Mouse (Mus musculus) heart, embryonic 11.5 days (tissue): ENCODE results near the gene Tmco1. TPM values are rescaled to one million over a fixed set of nuclear protein-coding genes. Genes with fewer than 3 reads are reported as not detected.

ENCODE experiments used
- ATAC-seq: fragments of 200-750 bp; cut with Nextera tagmentation; replicated peaks from 2 replicates; pipeline ENCODE4 v1.8.0; 2017; ENCODE audit warnings: moderate library complexity; ENCODE audit not compliant: insufficient number of reproducible peaks, low FRiP score, low TSS enrichment
- H3K27ac ChIP-seq: fragments of 300-500 bp; sonication (generic); 2 replicates; pipeline ENCODE4 v1.5.1; 2014; ENCODE audit warnings: mild to moderate bottlenecking, low read depth, low read length
- H3K27me3 ChIP-seq: fragments of 300-500 bp; sonication (generic); 2 replicates; pipeline ENCODE4 v1.6.1; 2014; ENCODE audit warnings: mild to moderate bottlenecking, low read length, mixed read lengths; ENCODE audit not compliant: control insufficient read depth, insufficient read depth
- H3K36me3 ChIP-seq: fragments of 300-500 bp; sonication (generic); 2 replicates; pipeline ENCODE4 v1.6.1; 2014; ENCODE audit warnings: mild to moderate bottlenecking, low read length, moderate library complexity, mixed read lengths; ENCODE audit not compliant: control insufficient read depth, insufficient read depth
- H3K4me1 ChIP-seq: fragments of 300-500 bp; sonication (generic); 2 replicates; pipeline ENCODE4 v1.6.1; 2014; ENCODE audit warnings: low read length; ENCODE audit not compliant: control insufficient read depth, insufficient read depth
- H3K4me2 ChIP-seq: fragments of 300-500 bp; sonication (generic); 2 replicates; pipeline ENCODE4 v1.6.1; 2014; ENCODE audit warnings: mild to moderate bottlenecking, moderate library complexity
- H3K4me3 ChIP-seq: fragments of 300-500 bp; sonication (generic); 2 replicates; pipeline ENCODE4 v1.5.1; 2014; ENCODE audit warnings: low read depth, low read length
- H3K9ac ChIP-seq: fragments of 300-500 bp; sonication (generic); 2 replicates; pipeline ENCODE4 v1.6.1; 2014; ENCODE audit warnings: mild to moderate bottlenecking, low read depth, low read length, moderate library complexity
- H3K9me3 ChIP-seq: fragments of 300-500 bp; sonication (generic); replicated peaks from 2 replicates; pipeline ENCODE4 v1.6.1; 2016; ENCODE audit warnings: low read length; ENCODE audit not compliant: control insufficient read depth
- WGBS: fragments of 180-500 bp; shearing (Covaris S2); extraction: QIAGEN DNeasy Blood & Tissue Kit; methylation state at CpG from one replicate; pipeline ENCODE4 v1.1.7; 2014; ENCODE audit not compliant: insufficient replicate concordance; 5-methylcytosine and 5-hydroxymethylcytosine counted together
- polyA plus RNA-seq: library from polyadenylated mRNA; unstranded; fragments of >200 nt; fragmentation: Nextera tagmentation; extraction: Ambion mirVana; gene quantifications from 2 replicates; pipeline ENCODE4 v1.2.1, GENCODE M21; 2014

Tmco1 gene
- polyA plus RNA-seq, 1 experiment from 2014 or later: 98.9 TPM

GRCm38 (mm10) chr1:167306451-167307240 is 1.5 kb upstream of the Tmco1 start:
- H3K27me3 ChIP-seq: no peaks in the 10 kb centered on the region
- no peak for ATAC-seq
- H3K27ac ChIP-seq: no peak overlapping the region
- H3K36me3 ChIP-seq: no peaks in the 10 kb centered on the region
- H3K9ac ChIP-seq: no peak overlapping the region
- no peak overlapping the region for H3K4me3 ChIP-seq
- H3K4me1 ChIP-seq: peaks cover 4% of the 10 kb centered on the region; the same call in 1 of the 2 replicates
- H3K4me2 ChIP-seq: no peak overlapping the region
- no peaks in the 10 kb centered on the region for H3K9me3 ChIP-seq
- 67% methylated on average over 5 of the region's 5 CpGs for WGBS

- Histone ChIP-seq H3K4me3 (peak overlapping the region; percentile 92), H3K4me2 (peak overlapping the region; percentile 66), H3K9me3 (no peaks in the 10 kb centered on the region), H3K27ac (no peak overlapping the region), H3K4me1 (peaks cover 4% of the 10 kb centered on the region; the same call in 1 of the 2 replicates), H3K9ac (peak overlapping the region; percentile 99), H3K27me3 (no peaks in the 10 kb centered on the region), H3K36me3 (no peaks in the 10 kb centered on the region)
- no peak for ATAC-seq
- 55% methylated on average over 11 of the region's 11 CpGs for WGBS
These were observed 504 bp upstream of the Tmco1 start for GRCm38 (mm10) chr1:167307674-167308073.

DNA sequence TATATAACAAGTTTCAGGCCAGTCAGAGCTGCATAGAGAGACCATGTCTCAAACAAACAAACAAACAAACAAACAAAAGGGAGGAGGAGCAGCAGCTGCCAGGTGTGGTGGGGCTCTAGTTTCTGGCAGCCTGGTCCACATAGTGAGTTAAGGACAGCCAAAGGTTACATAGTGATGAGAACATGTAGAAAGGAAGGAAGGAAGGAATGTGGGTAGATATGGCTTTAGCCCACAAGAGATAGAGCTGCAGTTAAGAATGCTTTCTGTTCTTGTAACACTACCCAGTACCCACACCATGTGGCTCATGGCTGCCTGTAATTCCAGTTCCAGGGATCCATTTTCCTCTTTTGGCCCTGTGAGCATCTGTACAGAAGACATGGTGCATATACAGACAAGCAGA is 4.2 kb downstream of the Tmco1 start:
- ATAC-seq: no peak

GRCm38 (mm10) chr1:167313220-167313619 is 5.0 kb downstream of the Tmco1 start:
- Histone ChIP-seq H3K4me1 (peaks cover 4% of the 10 kb centered on the region; the same call in 1 of the 2 replicates), H3K36me3 (peaks cover 5% of the 10 kb centered on the region; the same call in 1 of the 2 replicates), H3K9ac (no peak overlapping the region), H3K4me3 (no peak overlapping the region), H3K27ac (no peak overlapping the region), H3K4me2 (no peak overlapping the region), H3K9me3 (no peaks in the 10 kb centered on the region), H3K27me3 (no peaks in the 10 kb centered on the region)
- 86% methylated on average over 4 of the region's 4 CpGs for WGBS
- no peak for ATAC-seq

More for the DNA sequence above, 4.2 kb downstream of the Tmco1 start:
- Histone ChIP-seq H3K4me3 (no peak overlapping the region), H3K27ac (no peak overlapping the region), H3K4me1 (peaks cover 4% of the 10 kb centered on the region; the same call in 1 of the 2 replicates), H3K27me3 (no peaks in the 10 kb centered on the region), H3K36me3 (peaks cover 5% of the 10 kb centered on the region; the same call in 1 of the 2 replicates), H3K9me3 (no peaks in the 10 kb centered on the region), H3K4me2 (no peak overlapping the region), H3K9ac (no peak overlapping the region)

DNA sequence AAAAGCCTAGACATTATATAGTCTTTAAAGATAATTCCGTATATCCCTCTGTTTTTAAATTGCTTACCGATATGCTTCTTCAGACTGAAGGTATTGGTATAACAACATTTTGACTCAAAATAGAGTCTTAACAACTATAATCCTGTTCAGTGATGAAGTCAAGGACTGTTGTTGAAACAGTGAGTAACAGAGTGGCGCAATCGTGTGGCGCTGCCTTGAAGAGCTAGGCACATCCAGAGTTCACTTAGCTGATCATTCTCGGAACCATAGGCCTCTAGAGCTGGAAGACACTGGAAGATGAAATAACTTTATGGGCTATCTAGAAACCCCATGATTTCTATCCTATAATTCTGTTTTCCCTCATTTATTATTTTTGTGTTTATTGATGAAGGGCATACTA is 13.5 kb downstream of the Tmco1 start:
- WGBS: 95% methylated on average over 6 of the region's 6 CpGs
- H3K4me1 ChIP-seq: no peaks in the 10 kb centered on the region
- H3K27me3 ChIP-seq: no peaks in the 10 kb centered on the region
- no peak for ATAC-seq
- H3K4me3 ChIP-seq: no peak overlapping the region
- no peak overlapping the region for H3K27ac ChIP-seq
- H3K9ac ChIP-seq: no peak overlapping the region
- H3K36me3 ChIP-seq: peaks cover 22% of the 10 kb centered on the region
- H3K4me2 ChIP-seq: no peak overlapping the region
- H3K9me3 ChIP-seq: no peaks in the 10 kb centered on the region

- no peaks in the 10 kb centered on the region for H3K27me3 ChIP-seq
- H3K36me3 ChIP-seq: peaks cover 7% of the 10 kb centered on the region
- H3K4me3 ChIP-seq: no peak overlapping the region
- no peak overlapping the region for H3K4me2 ChIP-seq
- H3K9ac ChIP-seq: no peak overlapping the region
- no peak overlapping the region for H3K27ac ChIP-seq
- 87% methylated on average over 6 of the region's 6 CpGs for WGBS
- ATAC-seq: no peak
- H3K9me3 ChIP-seq: no peaks in the 10 kb centered on the region
- no peaks in the 10 kb centered on the region for H3K4me1 ChIP-seq
These were observed 20.6 kb downstream of the Tmco1 start for GRCm38 (mm10) chr1:167328776-167329175.

- Histone ChIP-seq H3K27me3 (no peaks in the 10 kb centered on the region), H3K27ac (no peak overlapping the region), H3K4me3 (no peak overlapping the region), H3K4me2 (no peak overlapping the region), H3K9me3 (no peaks in the 10 kb centered on the region), H3K9ac (no peak overlapping the region), H3K36me3 (peaks cover 4% of the 10 kb centered on the region), H3K4me1 (no peaks in the 10 kb centered on the region)
- 87% methylated on average over 8 of the region's 8 CpGs for WGBS
- no peak for ATAC-seq
These were observed 22.9 kb downstream of the Tmco1 start for GRCm38 (mm10) chr1:167331106-167331505.

GRCm38 (mm10) chr1:167336398-167336797 is 28.2 kb downstream of the Tmco1 start:
- no peaks in the 10 kb centered on the region for H3K4me1 ChIP-seq
- no peak overlapping the region for H3K4me2 ChIP-seq
- peaks cover 2% of the 10 kb centered on the region; the same call in 1 of the 2 replicates for H3K36me3 ChIP-seq
- ATAC-seq: no peak
- H3K4me3 ChIP-seq: no peak overlapping the region
- H3K9me3 ChIP-seq: no peaks in the 10 kb centered on the region
- WGBS: 61% methylated on average over 3 of the region's 3 CpGs
- no peak overlapping the region for H3K9ac ChIP-seq
- H3K27ac ChIP-seq: no peak overlapping the region
- peaks cover 4% of the 10 kb centered on the region; the same call in 1 of the 2 replicates for H3K27me3 ChIP-seq
